Mouse (Mus musculus): ENCODE results near the gene Trex1. TPM values are rescaled to one million over a fixed set of nuclear protein-coding genes. Genes with fewer than 3 reads are reported as not detected.

Trex1 gene
- polyA plus RNA-seq, 1 experiment from 2014 or later, result 15.2 TPM

DNA sequence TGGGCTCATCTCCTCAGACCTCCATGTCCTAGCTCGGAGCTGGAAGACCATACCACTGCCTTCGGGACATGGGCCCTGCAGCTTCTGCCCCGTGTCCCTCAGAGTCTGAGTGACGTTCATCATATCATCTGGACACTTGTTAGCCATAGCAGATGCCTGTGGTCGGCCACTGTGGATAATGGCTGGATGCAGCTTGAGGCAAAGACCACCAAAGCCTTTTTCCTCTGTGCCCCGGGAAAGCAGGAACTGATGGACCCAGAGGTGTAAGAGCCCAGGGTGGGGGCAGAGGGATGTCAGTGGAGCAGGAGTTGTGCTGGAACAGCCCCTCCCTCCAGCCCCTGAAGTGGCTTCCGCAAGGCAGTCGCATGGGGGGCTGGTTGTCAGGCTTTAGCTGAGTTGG lies 27.8 kb downstream of the Trex1 start:
- Histone ChIP-seq H3K9ac (ENCODE audit: low read depth, low read length) (no peak overlapping the region), H3K27ac (no peak overlapping the region), H3K27me3 (ENCODE audit: insufficient read depth, low read length) (no peaks in the 10 kb centered on the region), H3K4me1 (replicated peaks; ENCODE audit: insufficient read depth, low read length) (no peaks in the 10 kb centered on the region), H3K36me3 (ENCODE audit: insufficient read depth, low read length) (no peaks in the 10 kb centered on the region), H3K9me3 (replicated peaks; ENCODE audit: low read length) (no peaks in the 10 kb centered on the region), H3K4me2 (ENCODE audit: low read length) (no peak overlapping the region), H3K4me3 (replicated peaks; ENCODE audit: low read depth, low read length) (no peak overlapping the region)
- DNase-seq (ENCODE audit: low spot score), result no peak
- ATAC-seq (replicated peaks; ENCODE audit: low FRiP score, low read depth), result no peak
- no peak for TF ChIP-seq CTCF (IDR thresholded peaks at IDR 0.05; ENCODE audit: low read depth)
- 74% methylated on average over 8 of the region's 8 CpGs for WGBS

GRCm38 (mm10) chr9:109031001-109031400 lies 28.5 kb downstream of the Trex1 start:
- TF ChIP-seq CTCF (IDR thresholded peaks at IDR 0.05; ENCODE audit: low read depth), result no peak
- DNase-seq (ENCODE audit: low spot score) (no peak), ATAC-seq (replicated peaks; ENCODE audit: low FRiP score, low read depth) (no peak)

DNA sequence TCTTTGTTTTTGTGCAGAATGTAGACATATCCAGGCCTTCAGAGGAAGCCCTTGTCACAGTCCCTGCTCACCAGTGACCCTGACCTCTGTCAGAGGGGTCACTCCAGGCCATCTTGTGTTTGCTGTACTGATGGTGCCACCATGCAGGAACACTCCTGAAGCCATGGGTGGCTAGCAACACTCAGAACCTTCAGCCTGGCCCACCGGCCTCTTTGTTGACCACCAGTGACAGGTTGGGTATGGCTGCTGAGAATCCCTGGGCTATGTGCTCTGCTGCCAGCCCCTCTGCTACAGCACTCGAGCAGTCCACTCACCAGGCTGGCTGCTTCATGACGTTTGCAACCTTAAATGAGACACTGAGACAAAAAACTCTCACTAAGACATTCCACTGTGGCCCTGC lies 29.2 kb downstream of the Trex1 start:
- no peak overlapping the region for H3K4me2 ChIP-seq (ENCODE audit: low read length)
- no peaks in the 10 kb centered on the region for H3K9me3 ChIP-seq (replicated peaks; ENCODE audit: low read length)
- H3K27me3 ChIP-seq (ENCODE audit: insufficient read depth, low read length), result no peaks in the 10 kb centered on the region
- TF ChIP-seq CTCF (IDR thresholded peaks at IDR 0.05; ENCODE audit: low read depth), result no peak
- no peak for ATAC-seq (replicated peaks; ENCODE audit: low FRiP score, low read depth)
- H3K36me3 ChIP-seq (ENCODE audit: insufficient read depth, low read length), result no peaks in the 10 kb centered on the region
- H3K4me3 ChIP-seq (replicated peaks; ENCODE audit: low read depth, low read length), result no peak overlapping the region
- H3K4me1 ChIP-seq (replicated peaks; ENCODE audit: insufficient read depth, low read length), result no peaks in the 10 kb centered on the region
- no peak for DNase-seq (ENCODE audit: low spot score)
- 60% methylated on average over 3 of the region's 3 CpGs for WGBS
- H3K27ac ChIP-seq, result no peak overlapping the region
- no peak overlapping the region for H3K9ac ChIP-seq (ENCODE audit: low read depth, low read length)

More at GRCm38 (mm10) chr9:109031001-109031400, 28.5 kb downstream of the Trex1 start:
- Histone ChIP-seq H3K4me2 (ENCODE audit: low read length) (no peak overlapping the region), H3K4me3 (replicated peaks; ENCODE audit: low read depth, low read length) (no peak overlapping the region), H3K4me1 (replicated peaks; ENCODE audit: insufficient read depth, low read length) (no peaks in the 10 kb centered on the region), H3K9ac (ENCODE audit: low read depth, low read length) (no peak overlapping the region), H3K27ac (no peak overlapping the region), H3K9me3 (replicated peaks; ENCODE audit: low read length) (no peaks in the 10 kb centered on the region), H3K27me3 (ENCODE audit: insufficient read depth, low read length) (no peaks in the 10 kb centered on the region), H3K36me3 (ENCODE audit: insufficient read depth, low read length) (no peaks in the 10 kb centered on the region)
- 95% methylated on average over 7 of the region's 7 CpGs for WGBS

DNA sequence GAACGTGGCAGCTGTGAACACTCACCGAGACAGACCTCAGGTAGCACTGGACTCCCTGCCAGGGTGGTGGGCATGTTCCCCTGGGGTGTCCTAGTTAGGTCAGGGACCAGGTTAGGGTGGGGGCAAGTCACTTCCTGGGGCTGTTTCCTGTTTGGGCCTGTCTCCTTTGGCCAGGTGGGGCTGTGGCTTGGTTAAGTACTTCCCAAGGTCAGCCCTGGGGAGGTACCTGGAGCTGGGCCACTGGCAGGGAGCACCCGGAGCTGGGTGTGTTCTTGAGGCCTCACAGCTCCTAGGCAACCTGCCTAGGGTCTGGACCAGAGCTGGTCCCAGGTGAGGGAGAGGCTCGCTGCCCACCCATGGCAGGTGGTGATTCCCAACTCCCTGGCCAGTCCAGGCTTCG lies 30.6 kb downstream of the Trex1 start:
- ATAC-seq (replicated peaks; ENCODE audit: low FRiP score, low read depth) (no peak), DNase-seq (ENCODE audit: low spot score) (no peak)
- TF ChIP-seq CTCF (IDR thresholded peaks at IDR 0.05; ENCODE audit: low read depth), result no peak
- Histone ChIP-seq H3K4me2 (ENCODE audit: low read length) (no peak overlapping the region), H3K36me3 (ENCODE audit: insufficient read depth, low read length) (no peaks in the 10 kb centered on the region), H3K27ac (no peak overlapping the region), H3K27me3 (ENCODE audit: insufficient read depth, low read length) (no peaks in the 10 kb centered on the region), H3K4me1 (replicated peaks; ENCODE audit: insufficient read depth, low read length) (no peaks in the 10 kb centered on the region), H3K9me3 (replicated peaks; ENCODE audit: low read length) (no peaks in the 10 kb centered on the region), H3K9ac (ENCODE audit: low read depth, low read length) (no peak overlapping the region), H3K4me3 (replicated peaks; ENCODE audit: low read depth, low read length) (no peak overlapping the region)
- WGBS, result 72% methylated on average over 5 of the region's 5 CpGs

GRCm38 (mm10) chr9:109028421-109028820 lies 31.1 kb downstream of the Trex1 start:
- Histone ChIP-seq H3K27ac (no peak overlapping the region), H3K4me3 (replicated peaks; ENCODE audit: low read depth, low read length) (no peak overlapping the region), H3K9me3 (replicated peaks; ENCODE audit: low read length) (no peaks in the 10 kb centered on the region), H3K4me2 (ENCODE audit: low read length) (no peak overlapping the region), H3K36me3 (ENCODE audit: insufficient read depth, low read length) (no peaks in the 10 kb centered on the region), H3K27me3 (ENCODE audit: insufficient read depth, low read length) (no peaks in the 10 kb centered on the region), H3K4me1 (replicated peaks; ENCODE audit: insufficient read depth, low read length) (no peaks in the 10 kb centered on the region), H3K9ac (ENCODE audit: low read depth, low read length) (0 out of 2 replicates have a peak overlapping the region, but pooled peaks have one; percentile 23)
- 66% methylated on average over 3 of the region's 3 CpGs for WGBS
- TF ChIP-seq CTCF (IDR thresholded peaks at IDR 0.05; ENCODE audit: low read depth), result no peak
- no peak for DNase-seq (ENCODE audit: low spot score)
- no peak for ATAC-seq (replicated peaks; ENCODE audit: low FRiP score, low read depth)

GRCm38 (mm10) chr9:109027521-109027920 lies 32.0 kb downstream of the Trex1 start:
- Histone ChIP-seq H3K27ac (no peak overlapping the region), H3K4me1 (replicated peaks; ENCODE audit: insufficient read depth, low read length) (no peaks in the 10 kb centered on the region), H3K4me2 (ENCODE audit: low read length) (no peak overlapping the region), H3K9ac (ENCODE audit: low read depth, low read length) (no peak overlapping the region), H3K27me3 (ENCODE audit: insufficient read depth, low read length) (no peaks in the 10 kb centered on the region), H3K9me3 (replicated peaks; ENCODE audit: low read length) (no peaks in the 10 kb centered on the region), H3K36me3 (ENCODE audit: insufficient read depth, low read length) (no peaks in the 10 kb centered on the region), H3K4me3 (replicated peaks; ENCODE audit: low read depth, low read length) (no peak overlapping the region)
- 73% methylated on average over 8 of the region's 8 CpGs for WGBS
- no peak for ATAC-seq (replicated peaks; ENCODE audit: low FRiP score, low read depth)
- no peak for DNase-seq (ENCODE audit: low spot score)
- no peak for TF ChIP-seq CTCF (IDR thresholded peaks at IDR 0.05; ENCODE audit: low read depth)

Data from kidney, postnatal 0 days (tissue).